In genomic region chr10:4944725-4945124, GRCm38 (mm10) we compare ENCODE assay signal across 20 mouse cellular contexts.
DNase-seq lines count a peak whose midpoint lies in the region; TF ChIP-seq lines count a peak whose summit lies in the region.
"Had no signal": no experiment of that assay in that cellular context is flagged by ENCODE, and none has a peak within 500 bp of the region (broad histone marks: within the 10 kb centered on the region; RNA-seq: fewer than 3 reads in every experiment).

No protein-coding gene starts in this region.

- TF ChIP-seq POLR2A in liver, adult 2 months (IDR thresholded peaks at IDR 0.05; ENCODE audit: extremely low read depth, insufficient read depth, low read length), result no peak

- H3K36me3 ChIP-seq in liver, adult 2 months (ENCODE audit: control insufficient read depth, insufficient read depth, low read length), result peaks cover 7% of the 10 kb centered on the region
- H3K36me3 ChIP-seq: embryonic facial prominence, embryonic 10.5 days; embryonic facial prominence, embryonic 12.5 days; forebrain, embryonic 10.5 days; forebrain, embryonic 12.5 days; G1E had no signal

- H3K79me2 ChIP-seq in liver, adult 2 months (ENCODE audit: control insufficient read depth, insufficient read depth, low read length), result no peaks in the 10 kb centered on the region

- no peak for DNase-seq in gastrocnemius, adult 2 months
- DNase-seq in gastrocnemius, adult 8-10 months (ENCODE audit: low spot score in 2 of 2), result no peak
- peak; percentile 28 for DNase-seq in liver, adult 2 months (ENCODE audit: extremely low read depth, low read depth, low spot score)
- DNase-seq in liver, result no peak
- DNase-seq in left cerebral cortex, postnatal 4 days, result no peak
- DNase-seq: adrenal gland, adult 8-10 months; adrenal gland, postnatal 14 days; adrenal gland, postnatal 36 days; B cell, adult 2 months; cerebellum, adult 11-12 months; cerebellum, adult 2 months; cerebellum, adult 9-10 months; cerebellum, postnatal 10 days; cerebellum, postnatal 25 days had no signal

- TF ChIP-seq CTCF in gastrocnemius, adult 2 months (IDR thresholded peaks at IDR 0.05), result no peak
- no peak for TF ChIP-seq CTCF in liver, adult 2 months (IDR thresholded peaks at IDR 0.05; ENCODE audit: low read depth, low read length)

- peaks cover 2% of the 10 kb centered on the region; the same call in 1 of the 2 replicates for H3K4me1 ChIP-seq in liver, adult 2 months (ENCODE audit: control insufficient read depth, insufficient read depth, low read length)
- H3K4me1 ChIP-seq: embryonic facial prominence, embryonic 10.5 days; embryonic facial prominence, embryonic 12.5 days; forebrain, embryonic 10.5 days; forebrain, embryonic 12.5 days had no signal

- H3K27me3 ChIP-seq in liver, adult 2 months (ENCODE audit: control insufficient read depth, insufficient read depth, low read length), result no peaks in the 10 kb centered on the region
- H3K27me3 ChIP-seq: CH12.LX; embryonic facial prominence, embryonic 12.5 days; forebrain, embryonic 12.5 days had no signal

- H3K9ac ChIP-seq in liver, adult 2 months (ENCODE audit: low read depth, low read length), result no peak overlapping the region
- H3K9ac ChIP-seq: embryonic facial prominence, embryonic 12.5 days; forebrain, embryonic 12.5 days had no signal

- intact Hi-C loops in gastrocnemius, adult 2 months (cut with DNase I), result no loop called here
- intact Hi-C loops in left cerebral cortex, postnatal 4 days (cut with DNase I), result no loop called here

- WGBS in liver, adult 2 months, result 28% methylated on average over 2 of the region's 2 CpGs

- peak overlapping the region; percentile 59 for H3K27ac ChIP-seq in gastrocnemius, adult 2 months
- H3K27ac ChIP-seq in liver, adult 2 months (replicated peaks; ENCODE audit: insufficient read depth, low read depth, low read length), result no peak overlapping the region
- H3K27ac ChIP-seq: embryonic facial prominence, embryonic 10.5 days; embryonic facial prominence, embryonic 12.5 days; forebrain, embryonic 10.5 days; forebrain, embryonic 12.5 days had no signal

- H3K4me3 ChIP-seq in gastrocnemius, adult 2 months, result no peak overlapping the region
- H3K4me3 ChIP-seq in liver, adult 2 months (ENCODE audit: insufficient read depth, low read depth, low read length), result no peak overlapping the region
- H3K4me3 ChIP-seq: embryonic facial prominence, embryonic 10.5 days; embryonic facial prominence, embryonic 12.5 days; forebrain, embryonic 10.5 days; forebrain, embryonic 12.5 days had no signal
